ENCODE assay signal across 10 mouse cellular contexts in genomic region chr15:77215178-77215800, GRCm38 (mm10).
DNase-seq lines count a peak whose midpoint lies in the region; ATAC-seq and TF ChIP-seq lines count a peak whose summit lies in the region.
"Had no signal": no experiment of that assay in that cellular context is flagged by ENCODE, and none has a peak within 500 bp of the region (broad histone marks: within the 10 kb centered on the region; RNA-seq: fewer than 3 reads in every experiment).

No protein-coding gene starts in this region.

- H3K9me3 ChIP-seq in ES-Bruce4 (replicated peaks; ENCODE audit: control insufficient read depth, insufficient read depth, low read length, poor library complexity, severe bottlenecking), result no peaks in the 10 kb centered on the region
- H3K9me3 ChIP-seq in limb, embryonic 14.5 days (ENCODE audit: control insufficient read depth, low read length), result no peaks in the 10 kb centered on the region

- 9% methylated on average over 5 of the region's 5 CpGs for WGBS in heart, adult 2 months
- 11% methylated on average over 5 of the region's 5 CpGs for WGBS in limb, embryonic 14.5 days

- peaks cover 1% of the 10 kb centered on the region for H3K79me2 ChIP-seq in heart, adult 2 months (replicated peaks; ENCODE audit: control insufficient read depth, insufficient read depth, low read length)

- no peak for TF ChIP-seq CTCF in heart, adult 2 months (IDR thresholded peaks at IDR 0.05)
- TF ChIP-seq CTCF in ES-Bruce4 (IDR thresholded peaks at IDR 0.05; ENCODE audit: low read depth, low read length), result no peak

- H3K36me3 ChIP-seq in heart, adult 2 months (ENCODE audit: control insufficient read depth, insufficient read depth, low read length), result peaks cover 13% of the 10 kb centered on the region
- no peaks in the 10 kb centered on the region for H3K36me3 ChIP-seq in ES-Bruce4 (ENCODE audit: control insufficient read depth, insufficient read depth, low read length, poor library complexity, severe bottlenecking)
- H3K36me3 ChIP-seq in limb, embryonic 14.5 days (ENCODE audit: control insufficient read depth, insufficient read depth, low read length), result no peaks in the 10 kb centered on the region

- 0 out of 2 replicates have a peak, but pooled peaks have one; percentile 52 for TF ChIP-seq EP300 in heart, adult 2 months (IDR thresholded peaks at IDR 0.05; ENCODE audit: insufficient read depth, low read depth, low read length)
- no peak for TF ChIP-seq EP300 in ES-Bruce4 (IDR thresholded peaks at IDR 0.05; ENCODE audit: insufficient read depth, low read depth, low read length)

- TF ChIP-seq POLR2A in heart, adult 2 months (IDR thresholded peaks at IDR 0.05; ENCODE audit: insufficient read depth, low read depth, low read length), result no peak
- TF ChIP-seq POLR2A in ES-Bruce4 (IDR thresholded peaks at IDR 0.05; ENCODE audit: insufficient read depth, low read length), result no peak
- no peak for TF ChIP-seq POLR2A in limb, embryonic 14.5 days (IDR thresholded peaks at IDR 0.05; ENCODE audit: borderline replicate concordance, extremely low read depth, insufficient read depth, insufficient read length)

- no peak overlapping the region for H3K4me3 ChIP-seq in heart, adult 2 months
- no peak overlapping the region for H3K4me3 ChIP-seq in ES-Bruce4 (ENCODE audit: low read depth, low read length)
- H3K4me3 ChIP-seq in limb, embryonic 14.5 days (replicated peaks; ENCODE audit: low read length), result no peak overlapping the region

- no peaks in the 10 kb centered on the region for H3K27me3 ChIP-seq in heart, adult 2 months (ENCODE audit: control insufficient read depth, insufficient read depth, low read length)
- no peaks in the 10 kb centered on the region for H3K27me3 ChIP-seq in ES-Bruce4 (ENCODE audit: control insufficient read depth, insufficient read depth, low read length, poor library complexity, severe bottlenecking)
- H3K27me3 ChIP-seq in limb, embryonic 14.5 days (ENCODE audit: control insufficient read depth, insufficient read depth, low read length), result no peaks in the 10 kb centered on the region

- H3K4me1 ChIP-seq in heart, adult 2 months (ENCODE audit: control insufficient read depth, insufficient read depth, low read length), result peaks cover 40% of the 10 kb centered on the region
- H3K4me1 ChIP-seq in ES-Bruce4 (ENCODE audit: control insufficient read depth, insufficient read depth, low read length), result peaks cover 18% of the 10 kb centered on the region
- peaks cover 55% of the 10 kb centered on the region for H3K4me1 ChIP-seq in limb, embryonic 14.5 days (ENCODE audit: control insufficient read depth, insufficient read depth, low read length)

- intact Hi-C loops in heart, adult 2 months (cut with DNase I), result loop anchor here (2.0 to 5.0 kb wide), 2 partner anchors 20 to 233 kb away; no protein-coding TSS in a partner anchor
- intact Hi-C loops in gastrocnemius, postnatal 14 days (cut with DNase I; ENCODE audit: low total_unique reads), result loop anchor here (5.0 kb wide), 1 partner anchor 58 kb away; no protein-coding TSS in a partner anchor

- H3K27ac ChIP-seq in heart, adult 2 months, result peak overlapping the region; percentile 89
- H3K27ac ChIP-seq in ES-Bruce4 (ENCODE audit: insufficient read depth, low read length), result peak overlapping the region; percentile 78
- H3K27ac ChIP-seq in limb, embryonic 14.5 days (replicated peaks; ENCODE audit: low read depth, low read length), result peak overlapping the region; percentile 85
- H3K27ac ChIP-seq: liver, embryonic 14.5 days had no signal

- DNase-seq in heart, adult 2 months, result peak in 1 of 2 experiments; percentile 36
- DNase-seq in heart, postnatal 4 days, result no peak
- peak; percentile 47 for DNase-seq in gastrocnemius, postnatal 14 days
- DNase-seq in limb, embryonic 14.5 days (ENCODE audit: low spot score), result no peak
- DNase-seq in natural killer cell, adult 2 months (ENCODE audit: low spot score in 2 of 2), result no peak
- DNase-seq in urinary bladder, postnatal 36 days (ENCODE audit: low spot score in 2 of 2), result no peak
- no peak for DNase-seq in left cerebral cortex, adult 11 months (ENCODE audit: low spot score)
- DNase-seq: right cerebral cortex, adult 18-20 months had no signal

- peak overlapping the region; percentile 49 for H3K9ac ChIP-seq in heart, adult 2 months (ENCODE audit: low read depth, low read length)
- no peak overlapping the region for H3K9ac ChIP-seq in ES-Bruce4 (ENCODE audit: low read depth, poor library complexity, severe bottlenecking)
- no peak overlapping the region for H3K9ac ChIP-seq in limb, embryonic 14.5 days (ENCODE audit: low read depth, low read length, severe bottlenecking)
- H3K9ac ChIP-seq: liver, embryonic 14.5 days had no signal

- ATAC-seq in limb, embryonic 14.5 days (ENCODE audit: low FRiP score, low read depth), result peak; percentile 23; the same call in 1 of the 2 replicates

- peak overlapping the region; percentile 34 for H3K4me2 ChIP-seq in limb, embryonic 14.5 days (replicated peaks; ENCODE audit: low read depth, low read length, severe bottlenecking)
